Mouse (Mus musculus) lung, adult 18-20 months (tissue): Measurements from ENCODE around the gene Hoxa9.

Experiments
- DNase-seq, 2 experiments: peaks; one replicate each; pipeline ENCODE4 v3.0.0; 2022; ENCODE audit warnings: mixed read lengths in 2 of 2

Gene Hoxa9

DNA sequence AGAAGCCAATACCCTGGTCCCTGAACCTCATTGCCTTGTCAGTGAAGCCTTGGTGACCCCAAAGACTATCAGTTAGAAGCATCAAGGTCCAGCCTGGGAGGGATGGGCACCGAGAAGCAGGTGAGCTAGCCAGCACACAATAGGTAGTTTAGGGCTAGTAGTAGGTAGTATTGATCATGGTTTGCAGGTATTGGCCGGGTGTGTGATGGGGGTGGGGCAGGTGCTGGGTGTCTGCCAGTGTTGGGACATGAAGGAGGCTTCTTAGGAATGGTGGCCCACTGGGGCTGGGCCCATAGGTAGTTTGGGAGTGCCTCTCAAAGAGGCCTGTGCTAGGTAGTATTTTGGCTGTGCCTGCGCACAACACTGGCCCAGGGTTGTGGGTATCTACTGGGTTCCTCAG is 15.8 kb downstream of the Hoxa9 start:
- peak in 1 of 2 experiments; percentile 3 for DNase-seq

DNA sequence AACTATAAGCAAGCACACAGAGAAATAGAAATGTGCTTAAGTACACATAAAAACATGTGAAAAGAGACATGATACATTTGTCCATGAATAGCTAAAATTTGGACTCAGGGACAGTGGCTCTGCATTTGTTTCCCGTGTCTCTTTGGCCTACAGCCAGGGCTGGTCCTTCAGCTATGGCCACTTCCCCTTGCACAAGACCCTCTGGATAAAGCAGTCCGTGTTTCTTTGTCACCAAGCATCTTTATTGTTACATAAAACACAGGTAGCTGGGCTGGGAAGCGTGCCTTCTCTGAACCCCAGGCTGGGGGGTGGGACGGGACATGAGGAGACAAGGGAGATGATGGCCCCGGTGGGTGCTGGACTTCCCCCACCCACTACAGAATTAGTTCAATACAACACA is 16.6 kb downstream of the Hoxa9 start:
- no peak for DNase-seq

DNA sequence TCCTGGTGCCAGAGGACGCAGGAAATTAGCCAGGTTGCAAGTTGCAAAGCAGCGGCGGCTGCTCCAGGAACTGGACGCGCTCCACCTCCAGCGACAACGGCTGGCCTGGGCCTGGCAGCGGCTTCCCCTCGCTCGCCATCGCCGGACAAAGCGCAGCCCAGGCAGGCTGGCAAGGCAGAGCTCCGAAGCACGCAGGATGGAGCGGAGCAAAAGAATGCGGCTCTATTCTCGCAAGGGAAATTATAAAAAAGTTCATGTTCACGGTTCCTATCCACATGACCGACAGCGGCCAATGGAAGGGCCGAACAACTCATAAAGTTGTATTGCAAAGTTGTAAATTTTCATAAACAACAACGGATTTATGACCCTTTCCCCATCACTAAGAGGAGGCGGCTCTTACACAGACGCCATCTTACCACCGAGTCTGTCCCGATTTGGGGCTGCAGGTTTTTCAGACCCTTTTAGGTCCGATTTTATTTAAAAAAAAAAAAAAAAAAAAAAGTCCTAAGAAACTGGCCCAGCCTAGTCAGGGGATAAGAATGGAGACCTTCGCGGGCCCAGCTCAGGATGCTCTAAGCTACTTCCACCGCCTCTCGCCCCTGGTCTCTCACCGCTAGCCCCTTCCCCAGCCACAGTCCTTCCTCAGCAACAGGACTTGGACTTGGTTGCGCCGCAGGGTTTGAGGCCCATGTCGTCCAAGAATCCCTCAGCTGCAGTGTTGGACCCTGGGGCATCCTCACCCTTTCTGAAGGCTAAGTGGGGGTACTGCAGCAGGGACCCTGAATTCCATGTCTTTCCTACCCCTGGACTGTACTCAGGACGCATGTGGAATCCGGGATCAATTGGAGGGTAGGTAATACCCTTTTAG is 17.5 kb downstream of the Hoxa9 start, which contains the start of the genes Hoxa3 and Gm28308:
Gene Hoxa3, minus strand, starts transcription at position 218 of the 868 bp plus-strand sequence.
Gene Gm28308, minus strand, starts transcription at position 221 of the 868 bp plus-strand sequence.
- peak in 1 of 2 experiments; percentile 32 for DNase-seq

DNA sequence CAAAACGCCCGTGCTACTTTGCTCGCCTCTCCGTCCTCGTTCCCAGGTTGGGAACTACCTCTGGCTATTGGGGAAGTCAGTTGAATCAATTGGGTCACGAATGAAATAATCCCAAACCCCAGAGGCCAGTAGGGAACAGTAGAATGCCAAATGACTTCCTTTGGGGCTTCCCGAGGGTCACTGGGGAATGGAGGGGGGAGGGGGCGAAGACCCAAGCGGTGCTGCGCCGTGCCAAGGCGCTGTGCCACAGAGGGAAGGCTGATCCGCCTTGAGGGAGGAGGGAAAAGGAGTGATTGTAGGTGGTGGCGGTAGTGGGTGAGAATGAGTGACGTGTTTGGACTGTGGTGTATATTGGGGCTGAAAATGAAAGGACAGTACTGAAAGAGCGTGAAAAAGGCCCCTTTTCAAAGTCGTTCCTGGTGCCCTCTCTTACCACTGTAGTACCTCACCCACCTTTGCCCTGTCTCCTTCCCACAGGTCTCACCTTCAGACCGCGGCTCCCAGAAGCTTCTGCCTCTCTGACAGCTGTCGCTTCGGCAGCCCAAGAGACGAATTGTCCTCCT is 18.3 kb downstream of the Hoxa9 start:
- peak in 1 of 2 experiments; percentile 15 for DNase-seq

DNA sequence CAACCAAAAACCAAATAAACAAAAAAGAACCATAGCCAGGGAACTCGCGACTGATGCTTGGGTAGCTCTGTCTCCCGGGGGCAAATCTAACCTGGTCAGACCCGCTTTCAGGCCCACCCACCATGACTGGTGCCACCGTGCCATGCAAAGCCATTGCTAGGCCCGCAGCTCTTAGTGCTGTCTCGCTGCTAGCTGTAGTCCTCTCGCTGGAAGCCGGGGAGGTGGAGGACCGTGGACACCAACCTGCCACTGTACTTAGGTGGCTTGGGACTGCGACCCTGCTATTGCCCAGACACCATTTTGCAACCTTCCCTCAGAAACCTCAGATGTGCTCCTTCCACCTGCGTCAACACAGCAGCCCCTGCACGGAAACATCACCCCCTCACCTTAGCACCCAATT is 18.9 kb downstream of the Hoxa9 start:
- DNase-seq = peak in 1 of 2 experiments; percentile 11

DNA sequence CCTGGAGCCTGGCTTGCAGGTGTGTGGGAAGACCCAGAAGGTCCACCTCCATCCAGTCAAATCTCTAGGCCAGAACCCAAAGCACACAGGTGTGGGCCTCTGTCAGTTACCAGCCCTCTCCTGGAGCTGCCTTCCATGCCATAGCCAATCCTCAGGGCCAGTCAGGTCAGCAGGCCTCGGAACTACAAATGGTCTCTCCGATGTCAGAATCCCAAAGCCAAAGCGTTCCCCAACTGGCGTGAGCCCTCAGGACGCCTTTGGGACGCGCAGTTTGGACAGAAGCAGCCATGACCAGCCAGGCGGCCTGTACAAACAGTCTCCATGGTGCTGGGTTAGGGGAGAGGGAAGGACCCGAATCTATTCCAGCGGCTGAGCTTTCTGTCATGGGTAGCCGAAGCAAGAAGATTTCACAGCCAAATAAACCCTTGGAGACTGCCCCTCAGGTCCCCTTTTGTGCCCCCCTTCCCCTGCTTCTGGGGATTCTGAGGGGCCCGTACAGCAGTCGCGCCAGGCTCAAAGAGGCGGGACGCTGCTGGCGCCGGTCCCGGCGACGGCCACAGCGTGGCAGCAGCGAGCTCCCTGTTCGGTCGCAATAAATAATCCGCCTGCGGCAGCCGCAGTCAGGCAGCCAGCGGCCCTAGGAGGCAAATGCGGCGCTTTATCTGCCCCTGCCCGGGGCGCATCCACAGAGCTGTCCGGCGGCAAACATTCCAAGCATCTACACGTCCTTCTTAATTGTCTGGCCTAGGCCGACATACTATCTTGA is 19.5 kb downstream of the Hoxa9 start:
- DNase-seq = peak; percentile 70 to 72

DNA sequence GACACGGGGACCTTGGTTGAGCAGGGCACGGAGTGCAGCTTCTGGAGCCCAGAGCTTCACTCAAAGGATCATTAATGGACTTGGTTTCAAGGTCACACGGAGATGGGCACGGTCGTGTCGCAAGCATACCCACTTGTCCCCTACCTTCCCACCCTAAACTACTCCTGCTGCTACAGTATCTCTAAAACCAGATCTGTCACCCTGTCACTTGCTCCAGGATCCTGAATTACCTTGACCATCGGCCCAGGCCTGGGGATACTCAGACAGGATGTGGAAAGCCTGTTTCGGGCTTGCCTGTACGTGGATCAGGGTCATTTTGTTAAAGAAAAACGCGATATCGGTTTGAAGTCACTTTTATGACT is 21.2 kb downstream of the Hoxa9 start:
- no peak for DNase-seq

DNA sequence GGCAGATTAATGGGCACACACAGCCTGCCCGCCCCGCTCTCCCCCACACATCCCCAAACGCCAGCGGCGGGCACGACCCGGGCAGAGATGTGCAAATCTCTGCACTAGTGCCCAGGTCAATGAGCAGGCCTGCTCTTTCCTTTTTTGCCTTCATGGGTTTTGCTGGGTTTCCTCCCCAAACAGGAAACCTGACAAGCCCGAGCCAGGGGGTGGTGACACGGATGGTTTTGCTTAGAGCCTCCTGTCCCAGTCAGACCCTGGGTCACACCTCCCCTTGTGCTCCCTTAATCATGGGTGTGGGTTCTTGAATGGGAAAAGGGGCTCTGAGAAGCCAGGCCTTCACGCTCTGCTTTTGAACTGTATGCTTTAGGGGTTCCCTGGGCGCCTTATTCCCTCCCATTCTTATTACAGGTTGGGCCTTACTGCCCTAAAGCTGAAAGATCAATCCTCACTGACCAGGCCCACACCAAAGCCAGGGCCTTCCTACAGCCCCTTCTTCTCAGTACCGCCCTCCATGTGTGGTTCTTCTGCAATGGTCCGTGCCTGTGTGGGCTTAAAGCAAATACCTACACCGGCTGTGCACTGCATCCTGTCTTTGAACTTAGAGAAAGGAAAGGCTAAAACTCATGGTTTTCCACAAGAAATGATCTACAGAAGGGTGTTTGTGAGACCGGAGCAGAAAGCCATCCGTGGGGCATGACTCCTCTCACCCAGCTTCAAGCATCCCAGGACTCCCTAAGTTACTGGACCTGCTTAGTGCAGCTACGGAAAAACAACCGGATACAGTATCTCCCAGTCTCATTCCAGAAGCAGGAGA is 21.8 kb downstream of the Hoxa9 start:
- DNase-seq = peak in 1 of 2 experiments; percentile 8

DNA sequence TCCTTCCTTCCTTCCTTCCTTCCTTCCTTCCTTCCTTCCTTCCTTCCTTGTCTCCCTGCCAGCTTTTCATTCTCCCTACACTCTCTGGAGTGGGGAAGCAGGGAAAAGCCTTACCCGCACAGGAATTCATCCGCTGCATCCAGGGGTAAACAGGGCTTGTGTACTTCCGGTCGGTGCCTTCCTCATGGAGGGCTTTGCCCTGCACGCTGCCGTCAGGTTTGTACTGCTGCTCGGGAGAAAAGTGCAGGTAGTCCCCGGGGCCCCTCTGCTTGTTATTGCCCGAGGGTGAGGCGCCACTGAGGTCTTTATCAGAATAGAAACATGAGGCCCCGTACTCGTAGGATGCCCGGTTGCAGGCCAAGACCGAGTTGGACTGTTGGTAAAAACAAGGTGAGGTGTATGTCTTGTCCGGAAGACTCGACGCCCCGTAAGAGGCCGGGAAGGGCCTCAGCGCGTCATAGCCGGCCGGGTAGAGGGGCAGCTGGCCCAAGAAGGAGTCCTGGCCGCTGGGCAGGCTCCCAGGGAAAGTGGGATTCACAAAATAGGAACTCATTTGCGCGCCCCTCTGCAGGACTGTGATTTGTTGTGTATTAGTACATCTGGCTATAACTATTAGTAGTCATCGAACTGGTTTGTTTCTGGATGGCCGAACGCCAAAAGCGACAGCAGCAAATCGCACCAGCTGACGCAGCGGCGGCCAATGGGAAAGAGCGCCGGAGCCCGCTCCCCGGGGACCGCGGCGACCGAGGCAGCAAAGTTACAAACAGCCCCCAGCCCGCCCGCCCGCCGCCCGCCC is 22.6 kb downstream of the Hoxa9 start, which contains the start of gene Hoxa6:
Gene Hoxa6, minus strand, starts transcription at position 651 of the 796 bp plus-strand sequence.
- peak in 1 of 2 experiments; percentile 41 for DNase-seq

DNA sequence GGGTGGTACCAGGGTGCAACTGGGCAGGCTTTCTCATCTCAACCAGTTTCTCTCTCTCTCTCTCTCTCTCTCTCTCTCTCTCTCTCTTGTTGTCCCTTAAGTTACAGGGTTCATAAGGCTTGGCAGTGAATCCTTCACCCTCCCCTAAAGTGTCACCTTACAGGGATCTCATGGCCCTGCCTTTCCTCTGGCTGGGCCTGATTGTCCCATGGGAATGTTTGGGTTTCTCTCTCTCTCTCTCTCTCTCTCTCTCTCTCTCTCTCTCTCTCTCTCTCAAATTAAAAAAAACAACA is 23.3 kb downstream of the Hoxa9 start:
- no peak for DNase-seq

DNA sequence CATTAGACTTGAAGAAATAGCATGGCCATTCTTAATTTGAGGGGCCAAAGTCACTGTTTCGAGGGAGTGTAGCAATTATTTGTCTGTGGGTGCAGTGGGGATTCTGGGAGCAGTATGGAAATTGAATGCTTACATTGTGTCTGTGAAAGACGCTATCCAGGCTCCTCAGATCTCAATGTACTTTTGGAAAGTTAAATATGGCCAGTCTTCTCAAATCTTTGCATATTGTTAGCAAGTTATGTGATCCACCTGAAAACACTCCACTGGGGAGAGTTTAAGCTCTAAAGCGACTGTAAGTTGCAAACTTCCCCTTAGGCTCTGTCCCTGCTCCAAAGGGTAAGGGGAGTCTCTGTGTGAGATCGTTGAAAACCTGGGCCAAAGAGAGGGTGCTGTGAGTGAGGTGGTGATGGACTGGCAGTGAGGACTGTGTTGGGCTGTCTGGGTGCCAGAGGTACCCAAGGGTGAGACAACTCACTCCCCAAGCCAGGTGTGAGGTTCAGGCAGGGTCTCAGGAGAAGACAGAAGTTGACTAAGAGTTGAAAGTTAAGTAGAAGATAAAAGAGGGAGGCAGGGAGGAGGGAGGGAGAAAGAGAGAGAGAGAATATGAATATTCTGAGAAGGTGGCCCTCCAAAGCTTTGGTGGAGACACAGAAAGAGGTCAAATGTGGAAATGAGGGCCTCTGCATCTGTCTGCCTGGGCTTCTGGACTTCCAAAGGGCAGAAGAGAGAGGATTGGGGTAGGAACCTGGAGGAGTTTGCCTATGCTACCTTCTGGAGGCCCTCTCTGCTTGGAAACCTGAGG is 23.8 kb downstream of the Hoxa9 start:
- DNase-seq = peak in 1 of 2 experiments; percentile 3

DNA sequence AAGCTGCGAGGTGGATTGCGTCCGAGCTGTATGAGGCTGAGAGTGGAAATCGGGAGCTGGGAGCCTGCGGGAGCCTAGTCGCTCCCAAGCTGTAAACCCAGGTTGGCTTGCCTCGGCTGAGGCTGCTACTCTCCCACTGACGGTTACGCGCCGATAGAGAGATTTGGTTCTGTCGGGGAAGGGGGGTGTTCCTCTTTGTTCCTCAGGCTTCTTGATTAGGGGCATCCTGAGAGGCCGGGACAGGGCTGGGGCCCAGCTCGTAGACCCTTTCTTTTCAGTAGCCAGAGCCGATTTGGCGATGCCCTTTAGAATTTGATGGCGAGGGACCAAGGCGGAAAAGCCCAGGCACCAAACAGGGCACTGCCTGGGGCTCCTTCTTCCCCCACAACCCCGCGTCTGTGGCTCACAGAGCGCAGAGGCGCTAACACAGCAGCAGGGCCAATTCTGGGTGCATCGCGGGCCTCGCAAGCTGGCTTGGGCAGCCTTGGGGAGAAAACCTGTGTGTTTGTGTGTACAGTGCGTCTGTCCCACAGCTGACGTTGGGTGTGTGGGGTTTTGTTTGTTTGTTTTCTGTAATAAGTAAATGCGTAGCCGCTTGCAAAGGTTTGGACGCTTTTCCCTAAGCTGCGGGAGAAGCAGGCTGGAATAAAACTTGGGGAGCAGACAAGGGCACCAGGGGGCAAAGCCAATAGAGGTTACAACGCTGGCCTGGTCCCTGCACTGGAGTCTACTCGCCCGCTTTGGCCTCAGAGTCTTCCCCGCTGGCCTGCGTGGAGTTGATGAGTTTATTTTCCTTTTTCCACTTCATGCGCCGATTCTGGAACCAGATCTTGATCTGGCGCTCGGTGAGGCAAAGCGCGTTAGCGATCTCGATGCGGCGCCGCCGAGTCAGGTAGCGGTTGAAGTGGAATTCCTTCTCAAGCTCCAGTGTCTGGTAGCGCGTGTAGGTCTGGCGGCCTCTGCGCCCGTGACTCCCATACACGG is 25.0 kb downstream of the Hoxa9 start:
- peak in 1 of 2 experiments; percentile 4 for DNase-seq

DNA sequence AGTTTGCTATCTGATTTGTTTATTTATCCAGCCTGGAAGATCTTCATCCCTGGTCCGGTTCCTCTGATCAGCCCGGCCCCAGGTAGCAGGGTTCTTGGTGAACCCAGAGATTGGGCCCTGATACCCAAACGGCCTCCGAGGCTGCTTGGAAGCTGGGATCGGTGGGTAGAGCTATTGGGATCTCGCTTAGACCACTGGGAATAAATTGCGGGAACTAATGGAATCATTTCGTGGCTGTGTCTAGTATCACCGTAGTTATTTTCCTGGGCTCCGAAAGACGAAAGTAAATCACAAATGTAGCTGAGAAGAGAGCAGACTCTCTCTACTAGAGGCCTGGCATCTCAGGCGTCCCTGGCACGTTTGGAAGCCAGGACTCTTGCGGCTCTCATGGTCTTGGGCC is 25.7 kb downstream of the Hoxa9 start:
- peak in 1 of 2 experiments; percentile 2 for DNase-seq

DNA sequence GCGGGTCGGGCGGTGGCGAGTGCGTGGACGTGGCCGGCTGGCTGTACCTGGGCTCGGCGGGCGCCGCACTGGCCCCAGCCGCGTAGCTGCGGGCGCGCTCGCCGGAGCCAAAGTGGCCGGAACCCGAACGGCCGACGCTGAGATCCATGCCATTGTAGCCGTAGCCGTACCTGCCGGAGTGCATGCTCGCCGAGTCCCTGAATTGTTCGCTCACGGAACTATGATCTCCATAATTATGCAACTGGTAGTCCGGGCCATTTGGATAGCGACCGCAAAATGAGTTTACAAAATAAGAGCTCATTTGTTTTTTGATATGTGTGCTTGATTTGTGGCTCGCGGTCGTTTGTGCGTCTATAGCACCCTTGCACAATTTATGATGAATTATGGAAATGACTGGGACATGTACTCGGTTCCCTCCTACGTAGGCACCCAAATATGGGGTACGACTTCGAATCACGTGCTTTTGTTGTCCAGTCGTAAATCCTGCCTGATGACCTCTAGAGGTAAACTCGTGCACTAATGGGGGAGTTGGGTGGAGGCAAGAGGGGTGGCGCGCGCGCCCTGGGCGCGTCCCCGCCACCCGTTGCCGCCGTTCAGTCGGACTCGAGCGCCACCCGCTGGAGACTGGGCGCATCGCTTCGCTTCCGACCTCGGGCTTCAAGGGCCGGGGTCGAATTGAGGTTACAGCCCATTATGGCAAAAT is 26.7 kb downstream of the Hoxa9 start, which contains the start of gene Hoxa5:
Gene Hoxa5, minus strand, starts transcription at position 538 of the 703 bp plus-strand sequence.
- DNase-seq = peak; percentile 81 to 88

DNA sequence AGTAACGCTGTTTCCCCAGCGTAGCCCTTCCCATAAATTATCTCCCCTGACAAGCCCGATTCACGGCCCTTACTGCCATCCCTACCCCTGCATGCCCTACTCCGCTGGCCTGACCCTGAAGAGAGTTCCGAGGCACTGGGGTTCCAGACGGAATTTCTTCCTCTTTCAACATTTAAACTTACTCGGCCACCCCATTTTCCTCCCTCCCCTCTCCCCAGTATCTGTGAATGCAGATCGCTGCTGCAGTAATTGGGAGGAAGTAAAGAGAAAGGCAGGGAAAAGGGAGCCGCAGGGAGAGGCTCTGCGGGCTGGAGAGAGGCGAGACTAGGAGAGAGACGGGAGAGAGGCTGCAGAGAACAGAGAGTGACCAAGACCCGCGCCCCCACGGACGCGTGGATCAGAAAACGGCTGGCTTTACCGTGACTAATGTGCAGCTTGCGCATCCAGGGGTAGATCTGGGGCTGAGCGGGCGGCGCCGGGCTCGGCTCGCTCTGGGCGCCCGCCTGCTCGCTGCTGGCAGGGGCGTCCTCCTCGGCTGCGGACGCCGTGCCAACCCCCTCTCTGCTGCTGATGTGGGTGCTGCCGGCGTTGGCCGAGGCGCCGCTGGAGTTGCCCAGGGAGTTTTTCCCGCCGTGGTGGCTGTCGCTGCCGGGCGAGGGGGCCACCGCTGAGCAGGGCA is 27.4 kb downstream of the Hoxa9 start:
- peak in 1 of 2 experiments; percentile 27 for DNase-seq

DNA sequence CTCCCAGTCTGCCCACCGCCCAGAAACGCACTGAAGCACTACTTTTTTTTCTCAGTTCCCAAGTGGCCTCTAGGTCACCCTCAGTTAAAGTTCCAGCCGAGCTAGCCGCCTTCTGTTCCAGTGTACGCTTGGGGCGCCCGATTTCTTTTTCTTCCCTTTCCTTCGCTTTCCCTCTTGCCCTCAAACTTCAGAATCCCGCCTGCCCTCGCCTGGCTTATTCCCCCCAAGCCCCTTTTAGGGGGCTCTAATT is 27.8 kb downstream of the Hoxa9 start:
- no peak for DNase-seq

DNA sequence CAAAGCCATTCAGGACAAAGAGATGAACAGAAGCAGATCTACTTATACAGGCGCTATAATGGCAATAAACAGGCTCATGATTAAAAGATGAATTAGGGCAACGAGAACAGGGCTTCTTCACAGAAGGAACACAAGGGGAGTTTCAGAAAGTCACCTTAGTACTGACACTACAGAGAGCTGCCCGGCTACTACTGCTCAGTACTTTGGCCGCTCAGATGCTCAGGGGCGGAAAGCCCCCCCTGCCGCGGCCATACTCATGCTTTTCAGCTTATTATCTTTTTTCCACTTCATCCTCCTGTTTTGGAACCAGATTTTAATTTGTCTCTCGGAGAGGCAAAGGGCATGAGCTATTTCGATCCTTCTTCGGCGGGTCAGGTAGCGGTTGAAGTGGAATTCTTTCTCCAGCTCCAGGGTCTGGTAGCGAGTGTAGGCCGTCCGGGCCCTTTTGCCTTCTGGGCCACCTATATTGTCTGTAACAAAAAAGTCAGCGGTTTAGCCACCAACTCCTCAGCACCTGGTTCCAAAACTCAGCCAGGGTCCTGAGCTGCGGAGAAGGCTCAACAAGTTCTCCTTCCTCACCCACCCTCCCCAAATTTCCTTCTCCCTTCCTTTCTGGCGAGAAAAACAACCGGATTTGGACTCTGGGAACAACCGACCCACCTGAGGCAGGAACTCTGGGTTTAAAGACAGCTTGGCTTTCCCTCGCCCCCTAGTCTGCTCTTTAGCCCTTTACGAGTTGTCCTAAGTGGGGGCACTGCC is 28.3 kb downstream of the Hoxa9 start:
- peak in 1 of 2 experiments; percentile 4 for DNase-seq

DNA sequence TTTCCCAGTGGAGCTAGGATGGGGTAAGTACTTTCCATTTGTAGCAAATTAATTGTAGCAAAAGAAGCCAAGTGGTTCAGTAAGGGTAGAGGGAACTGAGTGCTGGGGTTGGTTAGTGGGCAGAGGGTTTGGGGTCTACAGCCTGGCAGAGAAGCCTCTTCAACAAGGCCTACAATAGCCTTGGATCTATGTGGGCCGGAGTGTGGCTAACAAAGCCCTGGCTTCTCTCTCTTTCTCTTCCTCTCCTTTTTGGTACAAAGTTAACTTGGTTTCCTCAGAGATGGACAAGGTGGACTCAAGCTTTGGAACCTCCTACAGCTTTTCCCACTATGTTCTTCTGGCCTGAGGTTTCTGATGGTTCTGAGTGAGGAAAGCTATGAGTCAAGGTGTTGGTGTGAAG is 29.6 kb downstream of the Hoxa9 start:
- DNase-seq = peak in 1 of 2 experiments; percentile 3
